Mouse (Mus musculus): ENCODE results near the gene Phf19. TPM values are rescaled to one million over a fixed set of nuclear protein-coding genes. Genes with fewer than 3 reads are reported as not detected.

Phf19 gene
- polyA plus RNA-seq, 1 experiment, result not detected

DNA sequence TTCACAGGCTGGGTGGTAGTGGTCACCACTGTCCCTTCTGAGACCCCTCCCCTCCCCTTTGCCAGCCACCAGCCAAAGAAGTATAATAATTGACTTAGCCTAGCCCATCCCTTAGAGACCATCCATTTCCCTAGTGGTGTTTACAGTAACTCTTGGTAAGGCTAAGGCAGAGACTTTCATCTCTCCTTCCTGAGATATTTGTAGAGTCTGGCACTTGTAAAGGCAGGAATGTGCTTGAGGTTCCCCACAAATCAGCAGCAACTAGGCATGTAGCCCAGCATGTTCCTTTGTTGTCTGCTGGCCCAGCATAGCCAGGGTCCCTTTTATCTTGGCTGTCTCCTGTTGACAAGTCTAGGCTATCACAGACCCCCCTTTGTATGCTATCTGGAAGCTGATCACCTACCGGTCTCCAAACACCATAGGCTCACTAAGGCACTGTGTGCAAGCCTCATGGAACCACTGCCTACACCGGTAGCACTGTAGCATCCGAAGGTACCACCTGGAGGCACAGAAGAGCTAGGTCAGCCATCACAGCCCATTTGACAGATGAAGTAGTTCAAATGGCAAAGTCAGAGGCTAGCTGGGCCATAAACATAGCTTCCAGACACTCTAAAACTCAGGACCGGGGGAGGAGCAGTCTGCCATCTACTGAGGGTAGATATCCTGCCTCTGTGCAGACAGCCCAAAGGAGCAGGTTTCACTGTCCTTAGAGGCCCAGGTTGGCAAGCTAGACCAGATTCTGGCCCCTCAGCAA lies 10.0 kb downstream of the Phf19 start:
- H3K4me1 ChIP-seq (ENCODE audit: control insufficient read depth, insufficient read depth, low read length), result peaks cover 9% of the 10 kb centered on the region
- TF ChIP-seq CTCF (IDR thresholded peaks at IDR 0.05; ENCODE audit: insufficient read depth, low read depth, low read length) (no peak), POLR2A (IDR thresholded peaks at IDR 0.05; ENCODE audit: insufficient read depth, low read depth, low read length) (no peak)
- no peak overlapping the region for H3K4me3 ChIP-seq (ENCODE audit: insufficient read depth, low read depth, low read length)
- WGBS, result 66% methylated on average over 4 of the region's 4 CpGs
- H3K27ac ChIP-seq (ENCODE audit: insufficient read depth, low read depth, low read length), result no peak overlapping the region

DNA sequence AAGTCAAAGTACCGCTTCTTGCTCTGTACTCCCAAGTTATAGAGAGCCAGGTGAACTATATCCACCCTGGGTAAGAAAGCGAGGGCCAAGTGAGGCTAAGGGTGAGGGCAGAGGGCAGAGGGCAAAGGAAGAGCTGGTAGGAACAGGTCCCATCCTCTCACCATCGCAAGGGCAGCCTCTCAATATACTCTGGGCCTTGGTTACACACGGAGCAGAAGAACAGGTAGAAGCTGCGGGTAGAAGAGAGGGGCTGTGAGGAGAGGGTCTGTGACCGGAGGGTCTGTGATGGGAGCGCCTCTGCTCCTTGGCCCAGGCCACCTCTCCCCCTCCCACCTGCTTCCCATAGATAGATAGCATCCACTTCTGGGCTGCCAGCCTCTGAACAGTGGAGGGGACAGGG lies 10.6 kb downstream of the Phf19 start:
- Histone ChIP-seq H3K27ac (ENCODE audit: insufficient read depth, low read depth, low read length) (no peak overlapping the region), H3K4me1 (ENCODE audit: control insufficient read depth, insufficient read depth, low read length) (peaks cover 9% of the 10 kb centered on the region), H3K4me3 (ENCODE audit: insufficient read depth, low read depth, low read length) (no peak overlapping the region)
- TF ChIP-seq CTCF (IDR thresholded peaks at IDR 0.05; ENCODE audit: insufficient read depth, low read depth, low read length) (no peak), POLR2A (IDR thresholded peaks at IDR 0.05; ENCODE audit: insufficient read depth, low read depth, low read length) (no peak)
- 95% methylated on average over 7 of the region's 7 CpGs for WGBS

DNA sequence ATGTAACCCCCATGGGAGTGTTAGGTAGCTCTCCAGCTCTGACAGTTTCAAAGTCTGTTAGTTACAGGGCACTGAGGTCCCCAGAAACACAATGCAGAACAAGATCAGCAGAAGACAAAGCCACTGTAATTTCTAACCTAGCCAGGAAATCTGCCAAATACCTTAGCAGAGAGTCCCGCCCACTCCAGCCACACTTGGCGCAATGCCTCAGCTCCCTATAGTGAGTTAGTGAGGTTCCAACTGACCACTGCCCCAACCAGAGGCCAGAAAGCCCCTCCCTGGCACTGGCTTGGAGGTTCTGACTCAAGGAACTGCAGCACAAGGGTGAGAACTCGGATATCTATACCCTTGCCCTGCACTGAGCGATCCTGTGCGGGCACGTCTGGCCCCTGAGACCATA lies 11.1 kb downstream of the Phf19 start:
- H3K27ac ChIP-seq (ENCODE audit: insufficient read depth, low read depth, low read length), result no peak overlapping the region
- TF ChIP-seq CTCF (IDR thresholded peaks at IDR 0.05; ENCODE audit: insufficient read depth, low read depth, low read length), result no peak
- no peak for TF ChIP-seq POLR2A (IDR thresholded peaks at IDR 0.05; ENCODE audit: insufficient read depth, low read depth, low read length)
- H3K4me3 ChIP-seq (ENCODE audit: insufficient read depth, low read depth, low read length), result no peak overlapping the region
- 88% methylated on average over 6 of the region's 6 CpGs for WGBS
- peaks cover 9% of the 10 kb centered on the region for H3K4me1 ChIP-seq (ENCODE audit: control insufficient read depth, insufficient read depth, low read length)

DNA sequence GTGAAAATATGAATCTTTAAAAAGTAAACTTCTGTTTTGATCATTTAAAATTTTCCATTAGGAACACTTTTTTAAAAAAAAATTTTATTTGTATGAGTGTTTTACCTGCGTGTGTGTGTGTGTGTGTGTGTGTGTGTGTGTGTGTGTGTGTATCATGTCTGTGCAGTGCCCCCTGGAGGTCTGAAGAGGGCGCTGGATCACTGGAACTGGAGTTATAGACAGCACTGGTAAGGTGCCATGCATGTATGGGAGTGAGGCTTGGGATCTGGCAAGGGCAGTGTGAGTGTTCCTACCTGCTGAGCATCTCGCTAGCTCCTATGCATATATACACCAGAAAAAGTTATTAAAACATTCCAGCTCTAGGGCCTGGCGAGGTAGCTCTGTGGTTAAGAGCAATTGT lies 12.1 kb downstream of the Phf19 start:
- Histone ChIP-seq H3K4me3 (ENCODE audit: insufficient read depth, low read depth, low read length) (no peak overlapping the region), H3K27ac (ENCODE audit: insufficient read depth, low read depth, low read length) (no peak overlapping the region), H3K4me1 (ENCODE audit: control insufficient read depth, insufficient read depth, low read length) (peaks cover 9% of the 10 kb centered on the region)
- TF ChIP-seq POLR2A (IDR thresholded peaks at IDR 0.05; ENCODE audit: insufficient read depth, low read depth, low read length) (no peak), CTCF (IDR thresholded peaks at IDR 0.05; ENCODE audit: insufficient read depth, low read depth, low read length) (no peak)
- WGBS, result 79% methylated on average over 4 of the region's 4 CpGs

DNA sequence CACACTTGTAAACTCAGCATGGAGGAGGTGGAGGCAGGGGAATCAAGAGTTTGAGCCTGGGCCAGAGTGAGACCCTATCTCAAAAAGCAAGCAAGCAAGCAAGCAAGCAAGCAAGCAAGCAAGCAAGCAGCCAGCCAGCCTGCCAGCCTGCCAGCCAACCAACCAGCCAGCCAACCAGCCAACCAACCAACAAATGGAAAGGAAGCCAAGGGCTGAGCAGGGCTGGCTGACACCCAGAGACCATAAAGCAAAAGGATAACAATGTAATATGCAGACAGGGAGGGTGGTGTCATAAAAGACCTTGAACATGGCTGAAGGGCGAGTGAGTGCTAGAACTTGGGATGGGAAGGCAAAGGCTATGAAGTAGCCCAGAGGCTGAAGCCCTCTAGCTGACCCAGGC lies 13.4 kb downstream of the Phf19 start:
- H3K4me3 ChIP-seq (ENCODE audit: insufficient read depth, low read depth, low read length), result no peak overlapping the region

GRCm38 (mm10) chr2:34899682-34900081 lies 14.1 kb downstream of the Phf19 start:
- peaks cover 2% of the 10 kb centered on the region for H3K4me1 ChIP-seq (ENCODE audit: control insufficient read depth, insufficient read depth, low read length)
- H3K4me3 ChIP-seq (ENCODE audit: insufficient read depth, low read depth, low read length), result no peak overlapping the region
- TF ChIP-seq POLR2A (IDR thresholded peaks at IDR 0.05; ENCODE audit: insufficient read depth, low read depth, low read length) (no peak), CTCF (IDR thresholded peaks at IDR 0.05; ENCODE audit: insufficient read depth, low read depth, low read length) (no peak)
- WGBS, result 87% methylated on average over 11 of the region's 11 CpGs
- H3K27ac ChIP-seq (ENCODE audit: insufficient read depth, low read depth, low read length), result no peak overlapping the region

More for the DNA sequence above, 13.4 kb downstream of the Phf19 start:
- Histone ChIP-seq H3K4me1 (ENCODE audit: control insufficient read depth, insufficient read depth, low read length) (peaks cover 9% of the 10 kb centered on the region), H3K27ac (ENCODE audit: insufficient read depth, low read depth, low read length) (no peak overlapping the region)
- TF ChIP-seq CTCF (IDR thresholded peaks at IDR 0.05; ENCODE audit: insufficient read depth, low read depth, low read length) (no peak), POLR2A (IDR thresholded peaks at IDR 0.05; ENCODE audit: insufficient read depth, low read depth, low read length) (no peak)
- WGBS, result 78% methylated on average over 1 of the region's 1 CpGs

DNA sequence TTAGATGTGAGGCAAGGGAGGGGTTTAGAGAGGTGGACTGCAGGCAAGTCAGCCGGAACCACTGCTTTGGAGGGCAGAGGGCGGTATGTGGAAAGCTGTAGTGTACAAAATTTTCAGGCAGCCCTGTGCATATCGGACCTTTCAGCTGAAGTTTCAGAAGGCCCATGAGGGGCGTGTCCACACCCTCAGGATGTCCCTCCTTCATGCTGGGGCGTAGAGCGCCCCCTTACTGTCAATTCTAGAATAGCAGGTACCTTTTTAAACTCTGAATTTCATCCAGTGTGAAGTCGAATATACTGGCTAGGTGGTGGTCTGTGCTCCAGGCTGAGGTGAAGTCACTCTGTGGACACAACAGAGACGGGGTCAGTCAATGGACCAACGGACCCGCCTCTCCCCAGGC lies 16.0 kb downstream of the Phf19 start:
- 32% methylated on average over 10 of the region's 10 CpGs for WGBS

DNA sequence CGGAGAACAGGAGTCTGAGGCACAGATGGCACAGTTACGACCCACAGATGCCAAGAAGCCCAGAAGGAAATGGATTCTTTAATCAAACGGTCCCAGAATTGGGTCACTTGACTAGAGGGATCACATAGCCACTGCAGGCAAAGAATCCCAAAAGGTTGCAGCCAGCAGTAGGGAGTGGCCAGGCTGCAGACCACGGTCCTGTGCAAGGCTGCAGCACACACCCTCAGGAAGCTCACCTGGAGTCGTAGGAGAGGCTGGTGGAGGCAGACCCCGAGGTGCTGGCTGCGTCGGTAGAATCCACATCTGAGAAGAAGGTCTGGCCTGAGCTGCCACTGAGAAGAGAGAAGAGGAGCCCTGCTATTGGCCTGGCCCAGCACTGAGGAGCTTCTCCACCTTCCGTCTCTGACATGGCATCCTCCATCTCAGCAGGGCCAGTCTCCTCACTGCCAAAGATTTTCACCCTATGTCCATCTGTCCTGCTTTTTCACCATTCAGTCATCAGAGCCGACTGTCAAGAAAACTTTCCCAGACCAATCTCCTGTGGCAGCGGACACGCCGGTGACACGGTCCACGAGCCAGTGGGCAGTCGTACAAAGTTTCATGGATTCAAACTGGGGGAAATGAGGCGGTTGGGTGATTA lies 16.9 kb downstream of the Phf19 start:
- no peak for TF ChIP-seq POLR2A (IDR thresholded peaks at IDR 0.05; ENCODE audit: insufficient read depth, low read depth, low read length)
- no peak for TF ChIP-seq CTCF (IDR thresholded peaks at IDR 0.05; ENCODE audit: insufficient read depth, low read depth, low read length)

More for the DNA sequence above, 16.0 kb downstream of the Phf19 start:
- no peak overlapping the region for H3K27ac ChIP-seq (ENCODE audit: insufficient read depth, low read depth, low read length)
- H3K4me3 ChIP-seq (ENCODE audit: insufficient read depth, low read depth, low read length), result no peak overlapping the region
- no peak for TF ChIP-seq CTCF (IDR thresholded peaks at IDR 0.05; ENCODE audit: insufficient read depth, low read depth, low read length)
- no peak for TF ChIP-seq POLR2A (IDR thresholded peaks at IDR 0.05; ENCODE audit: insufficient read depth, low read depth, low read length)
- H3K4me1 ChIP-seq (ENCODE audit: control insufficient read depth, insufficient read depth, low read length), result no peaks in the 10 kb centered on the region

GRCm38 (mm10) chr2:34895503-34896113 lies 18.2 kb downstream of the Phf19 start:
- Histone ChIP-seq H3K4me1 (ENCODE audit: control insufficient read depth, insufficient read depth, low read length) (no peaks in the 10 kb centered on the region), H3K27ac (ENCODE audit: insufficient read depth, low read depth, low read length) (no peak overlapping the region), H3K4me3 (ENCODE audit: insufficient read depth, low read depth, low read length) (no peak overlapping the region)
- TF ChIP-seq CTCF (IDR thresholded peaks at IDR 0.05; ENCODE audit: insufficient read depth, low read depth, low read length) (no peak), POLR2A (IDR thresholded peaks at IDR 0.05; ENCODE audit: insufficient read depth, low read depth, low read length) (no peak)
- WGBS, result 90% methylated on average over 19 of the region's 19 CpGs

More for the DNA sequence above, 16.9 kb downstream of the Phf19 start:
- 87% methylated on average over 17 of the region's 17 CpGs for WGBS
- no peak overlapping the region for H3K27ac ChIP-seq (ENCODE audit: insufficient read depth, low read depth, low read length)
- H3K4me1 ChIP-seq (ENCODE audit: control insufficient read depth, insufficient read depth, low read length), result no peaks in the 10 kb centered on the region
- H3K4me3 ChIP-seq (ENCODE audit: insufficient read depth, low read depth, low read length), result no peak overlapping the region

All from olfactory bulb, adult 2 months (tissue).